Mouse (Mus musculus) cerebellum, adult 11-12 months (tissue): ENCODE measurements at regions not wholly inside any gene's neighbourhood (a gene's known extent, or its start where the extent isn't known, plus 50 kb on each side); places are given as distances from the start of the nearest gene placed in this dataset.
A peak's percentile ranks its signal among the peaks of the same experiment; 100 is the strongest.

ENCODE experiments used
- DNase-seq: peaks from one replicate; pipeline ENCODE4 v3.0.0; 2022

- no peak for DNase-seq
These were observed 178.3 kb upstream of the Topaz1 start for GRCm38 (mm10) chr9:122568691-122569441.

GRCm38 (mm10) chr9:122569511-122570455 lies 177.4 kb upstream of the Topaz1 start:
- no peak for DNase-seq

GRCm38 (mm10) chr9:122571001-122571400 lies 176.1 kb upstream of the Topaz1 start:
- DNase-seq, result no peak

GRCm38 (mm10) chr9:122571402-122572059 lies 175.6 kb upstream of the Topaz1 start:
- no peak for DNase-seq

GRCm38 (mm10) chr9:122572060-122572835 lies 174.9 kb upstream of the Topaz1 start:
- DNase-seq, result peak; percentile 36

GRCm38 (mm10) chr9:122572836-122573267 lies 174.3 kb upstream of the Topaz1 start:
- DNase-seq, result no peak

- no peak for DNase-seq
These were observed 161.9 kb upstream of the Topaz1 start for GRCm38 (mm10) chr9:122585228-122585627.

GRCm38 (mm10) chr9:122586421-122586820 lies 160.7 kb upstream of the Topaz1 start:
- no peak for DNase-seq

GRCm38 (mm10) chr9:122586986-122587385 lies 160.2 kb upstream of the Topaz1 start:
- DNase-seq, result no peak

- DNase-seq, result no peak
These were observed 158.9 kb upstream of the Topaz1 start for GRCm38 (mm10) chr9:122588246-122588645.

GRCm38 (mm10) chr9:122592820-122593615 lies 154.1 kb upstream of the Topaz1 start:
- DNase-seq, result no peak

GRCm38 (mm10) chr9:122595120-122595943 lies 151.8 kb upstream of the Topaz1 start:
- no peak for DNase-seq

- no peak for DNase-seq
These were observed 144.0 kb upstream of the Topaz1 start for GRCm38 (mm10) chr9:122603106-122603505.

- DNase-seq, result no peak
These were observed 137.5 kb upstream of the Topaz1 start for GRCm38 (mm10) chr9:122609616-122610015.

- no peak for DNase-seq
These were observed 136.2 kb upstream of the Topaz1 start for GRCm38 (mm10) chr9:122610918-122611317.

- no peak for DNase-seq
These were observed 132.4 kb upstream of the Topaz1 start for GRCm38 (mm10) chr9:122614579-122615252.

- DNase-seq, result peak; percentile 8
These were observed 131.8 kb upstream of the Topaz1 start for GRCm38 (mm10) chr9:122615351-122615750.

GRCm38 (mm10) chr9:122617793-122618192 lies 129.4 kb upstream of the Topaz1 start:
- no peak for DNase-seq

GRCm38 (mm10) chr9:122625081-122625480 lies 122.1 kb upstream of the Topaz1 start:
- no peak for DNase-seq

GRCm38 (mm10) chr9:122626346-122626745 lies 120.8 kb upstream of the Topaz1 start:
- DNase-seq, result no peak
